Mouse (Mus musculus) MEL (cell line): ENCODE data around the gene Rasgef1b.

Experiments
- CTCF ChIP-seq, 3 experiments: IDR thresholded peaks in 2 of 3; conservative IDR thresholded peaks in 1 of 3; 2 replicates each; pipeline ENCODE4 v1.5.1; 2011 to 2012; ENCODE audit warnings: low read length in 3 of 3, low read depth in 2 of 3, mild to moderate bottlenecking in 2 of 3, improper control_type of control experiment in 1 of 3, inconsistent platforms in 1 of 3, mixed read lengths in 1 of 3, moderate library complexity in 1 of 3; ENCODE audit not compliant: control insufficient read depth in 1 of 3, insufficient read depth in 1 of 3, poor library complexity in 1 of 3, severe bottlenecking in 1 of 3
- E2F4 ChIP-seq: IDR thresholded peaks from 2 replicates; pipeline ENCODE4 v1.6.1; 2011; ENCODE audit warnings: low read depth, low read length, improper control_type of control experiment, borderline replicate concordance
- EP300 ChIP-seq, 2 experiments: IDR thresholded peaks; 2 replicates each; pipeline ENCODE4 v1.6.1; 2011; ENCODE audit warnings: improper control_type of control experiment in 2 of 2, low read length in 2 of 2, low read depth in 1 of 2, mild to moderate bottlenecking in 1 of 2
- GABPA ChIP-seq: IDR thresholded peaks from 2 replicates; pipeline ENCODE4 v1.6.1; 2012; ENCODE audit warnings: low read depth, mild to moderate bottlenecking, inconsistent platforms, low read length, improper control_type of control experiment, moderate library complexity
- MAX ChIP-seq: IDR thresholded peaks from 2 replicates; pipeline ENCODE4 v1.6.1; 2011; ENCODE audit warnings: low read length, improper control_type of control experiment
- POLR2A ChIP-seq, 2 experiments: IDR thresholded peaks; 2 replicates each; pipeline ENCODE4 v1.6.1; 2011 to 2012; ENCODE audit warnings: low read length in 2 of 2, mild to moderate bottlenecking in 2 of 2, control low read depth in 1 of 2, improper control_type of control experiment in 1 of 2, low read depth in 1 of 2, moderate library complexity in 1 of 2; ENCODE audit not compliant: control insufficient read depth in 1 of 2, insufficient read depth in 1 of 2, poor library complexity in 1 of 2
- SIN3A ChIP-seq: IDR thresholded peaks from 2 replicates; pipeline ENCODE4 v1.6.1; 2012; ENCODE audit warnings: low read length, improper control_type of control experiment, inconsistent platforms
- SMC3 ChIP-seq: IDR thresholded peaks from 2 replicates; pipeline ENCODE4 v1.6.1; 2011; ENCODE audit warnings: low read depth, low read length, improper control_type of control experiment
- ZNF384 ChIP-seq: IDR thresholded peaks from 2 replicates; pipeline ENCODE4 v1.6.1; 2012; ENCODE audit warnings: low read depth, mild to moderate bottlenecking, inconsistent platforms, low read length, improper control_type of control experiment

DNA sequence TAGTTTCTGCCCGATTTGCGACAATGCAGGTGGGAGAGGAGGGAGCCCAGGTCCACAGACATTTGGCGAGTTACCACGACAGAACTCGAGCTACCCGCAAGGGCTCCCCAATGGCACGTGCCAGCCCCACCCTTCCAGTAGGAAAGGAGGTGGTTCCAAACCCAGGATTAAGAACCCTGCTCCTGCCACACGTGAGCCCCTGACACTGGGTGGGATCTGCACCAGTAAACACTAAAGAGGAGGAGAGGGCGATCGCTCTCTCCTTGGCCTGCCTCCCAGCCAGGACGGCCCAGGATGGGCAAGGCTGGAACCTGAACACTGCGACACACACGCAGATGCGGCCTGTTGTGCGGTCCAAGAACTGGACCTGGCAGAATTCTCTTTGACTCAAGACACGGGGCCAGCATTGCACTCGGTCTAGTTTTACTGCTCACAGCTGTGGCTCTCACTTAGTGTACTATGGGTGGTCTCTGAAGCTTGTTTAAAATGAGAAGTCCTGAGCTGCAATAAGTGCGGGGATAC is 557 bp upstream of the Rasgef1b start:
- TF ChIP-seq POLR2A (IDR thresholded peaks at IDR 0.05; ENCODE audit: control insufficient read depth in 1 of 2, insufficient read depth in 1 of 2, low read depth in 1 of 2, low read length in 2 of 2, poor library complexity in 1 of 2) (no peak), ZNF384 (no peak), CTCF (IDR thresholded peaks at IDR 0.05 in 2 of 3, conservative IDR thresholded peaks at IDR 0.05 in 1 of 3; ENCODE audit: control insufficient read depth in 1 of 3, insufficient read depth in 1 of 3, low read depth in 2 of 3, low read length in 3 of 3, poor library complexity in 1 of 3, severe bottlenecking in 1 of 3) (no peak), GABPA (no peak), E2F4 (no peak), SIN3A (no peak), SMC3 (no peak), EP300 (IDR thresholded peaks at IDR 0.05; ENCODE audit: low read depth in 1 of 2, low read length in 2 of 2) (no peak), MAX (no peak)
